Mouse (Mus musculus) gastrocnemius, adult 18-20 months (tissue): Measurements from ENCODE around the gene Safb2. TPM values are rescaled to one million over a fixed set of nuclear protein-coding genes. Genes with fewer than 3 reads are reported as not detected.
"Not testable (repeated sequence)": the region's sequence is repeated elsewhere in the genome, so short reads cannot be mapped to it uniquely, and the experiment has no call there.

Experiments used
- DNase-seq: peaks from one replicate; pipeline ENCODE4 v3.0.0; 2021; ENCODE audit warnings: low spot score
- long read RNA-seq, 2 experiments: library from polyadenylated mRNA; stranded (forward); transcript quantifications; one replicate each; pipeline ENCODE4 v2.0.0; 2021
- total RNA-seq, 2 experiments: library from RNA; stranded (reverse); gene quantifications; 2 replicates each; pipeline ENCODE4 v1.2.3; 2021

Gene Safb2
- total RNA-seq, result 10 to 100 TPM; 28.5 to 30.1 TPM
- long read RNA-seq, experiment 1, partial matches to known transcripts, result 10 of 15 reads
- long read RNA-seq, experiment 1, other reads (novel, unspliced or antisense), result 4 of 15 reads
- long read RNA-seq, experiment 2, partial matches to known transcripts, result 5 of 12 reads
- long read RNA-seq, experiment 2, other reads (novel, unspliced or antisense), result 6 of 12 reads

DNA sequence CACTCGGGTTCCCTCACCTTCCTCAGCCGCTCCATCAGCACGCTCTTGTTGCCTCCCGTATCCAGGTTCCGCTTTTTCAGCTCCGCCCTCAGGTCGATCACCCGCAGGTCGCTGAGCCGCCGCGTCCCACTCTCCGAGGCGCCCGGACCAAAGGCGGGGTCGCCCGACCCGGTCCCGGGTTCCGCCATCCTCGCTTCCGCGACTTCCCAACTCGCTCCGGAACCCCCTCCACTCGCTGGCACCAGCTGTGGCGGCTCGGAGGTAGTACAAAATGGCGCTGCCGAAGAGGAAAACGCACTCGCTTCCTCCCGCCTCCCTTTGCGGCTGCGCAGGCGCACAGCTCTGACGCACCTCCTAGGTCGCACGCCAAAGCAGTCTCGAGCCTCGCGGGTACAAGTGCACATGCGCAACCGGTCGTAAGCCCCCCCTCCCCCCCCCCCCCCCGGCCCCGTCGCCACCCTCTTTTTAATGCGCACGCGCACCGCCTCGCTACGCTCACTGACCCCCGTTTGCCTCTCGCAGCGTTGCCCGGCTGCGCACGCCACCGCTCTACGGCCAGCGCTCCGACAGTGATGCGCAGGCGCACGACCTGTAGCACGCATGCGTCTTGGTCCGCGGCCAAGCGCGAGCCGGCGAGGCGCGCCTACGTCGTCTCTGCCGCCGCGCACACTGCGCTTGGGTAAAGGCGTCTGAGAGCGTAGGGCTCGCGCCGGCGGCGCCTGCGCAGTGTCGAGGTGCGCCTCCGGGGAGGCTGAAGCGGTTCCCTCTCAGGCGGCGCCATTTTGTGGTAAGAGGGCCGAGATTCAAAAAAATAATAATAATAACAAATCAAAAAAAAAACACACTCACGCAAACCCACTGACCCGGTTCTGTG, at the start of gene Safb2, which contains the start of gene Safb:
Safb2 (minus strand) TSS at position 329 of the 874 bp plus-strand sequence.
Safb (plus strand) TSS at position 569 of the 874 bp plus-strand sequence.
- peak; percentile 98 for DNase-seq

DNA sequence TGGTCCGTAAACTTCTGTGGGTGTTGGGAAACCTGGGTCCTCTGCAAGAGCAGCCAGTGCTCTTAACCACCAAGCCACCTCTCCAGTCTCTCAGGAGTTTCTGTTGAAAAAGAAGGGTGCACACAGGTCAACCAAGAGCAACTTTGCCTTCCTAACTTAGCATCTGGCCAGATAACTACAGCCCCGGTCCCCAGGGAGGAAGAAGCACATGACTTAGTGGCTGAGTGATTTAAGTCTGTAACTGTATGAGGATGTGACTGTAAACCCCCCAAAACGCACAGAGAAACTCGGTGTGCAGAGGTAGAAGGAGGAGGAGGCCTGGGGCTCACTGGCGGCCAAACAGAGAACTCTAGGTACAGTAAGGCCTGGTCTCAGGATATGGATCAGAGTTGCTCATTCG, 49.6 kb upstream of the Safb2 start:
- DNase-seq, result no peak

DNA sequence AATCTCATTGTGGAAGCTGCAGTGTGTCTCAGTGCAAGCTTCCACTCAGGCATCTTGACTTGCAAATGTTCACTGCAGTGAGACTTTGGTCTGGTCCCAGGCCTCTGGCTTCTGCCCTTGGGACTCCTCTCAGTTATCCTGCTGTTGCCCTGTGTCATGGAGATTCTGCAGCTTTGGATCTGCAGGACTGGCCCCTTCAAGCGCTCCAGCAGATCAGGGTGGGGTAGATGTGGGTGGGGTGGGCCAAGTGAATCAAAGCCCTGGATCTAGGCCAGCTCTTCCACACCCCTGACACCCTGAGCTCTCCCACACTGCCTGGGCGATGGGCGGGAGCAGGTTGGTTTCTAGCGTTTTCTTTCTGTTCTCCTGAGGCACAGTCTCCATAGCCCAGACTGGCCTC, 47.4 kb upstream of the Safb2 start:
- DNase-seq, result no peak

DNA sequence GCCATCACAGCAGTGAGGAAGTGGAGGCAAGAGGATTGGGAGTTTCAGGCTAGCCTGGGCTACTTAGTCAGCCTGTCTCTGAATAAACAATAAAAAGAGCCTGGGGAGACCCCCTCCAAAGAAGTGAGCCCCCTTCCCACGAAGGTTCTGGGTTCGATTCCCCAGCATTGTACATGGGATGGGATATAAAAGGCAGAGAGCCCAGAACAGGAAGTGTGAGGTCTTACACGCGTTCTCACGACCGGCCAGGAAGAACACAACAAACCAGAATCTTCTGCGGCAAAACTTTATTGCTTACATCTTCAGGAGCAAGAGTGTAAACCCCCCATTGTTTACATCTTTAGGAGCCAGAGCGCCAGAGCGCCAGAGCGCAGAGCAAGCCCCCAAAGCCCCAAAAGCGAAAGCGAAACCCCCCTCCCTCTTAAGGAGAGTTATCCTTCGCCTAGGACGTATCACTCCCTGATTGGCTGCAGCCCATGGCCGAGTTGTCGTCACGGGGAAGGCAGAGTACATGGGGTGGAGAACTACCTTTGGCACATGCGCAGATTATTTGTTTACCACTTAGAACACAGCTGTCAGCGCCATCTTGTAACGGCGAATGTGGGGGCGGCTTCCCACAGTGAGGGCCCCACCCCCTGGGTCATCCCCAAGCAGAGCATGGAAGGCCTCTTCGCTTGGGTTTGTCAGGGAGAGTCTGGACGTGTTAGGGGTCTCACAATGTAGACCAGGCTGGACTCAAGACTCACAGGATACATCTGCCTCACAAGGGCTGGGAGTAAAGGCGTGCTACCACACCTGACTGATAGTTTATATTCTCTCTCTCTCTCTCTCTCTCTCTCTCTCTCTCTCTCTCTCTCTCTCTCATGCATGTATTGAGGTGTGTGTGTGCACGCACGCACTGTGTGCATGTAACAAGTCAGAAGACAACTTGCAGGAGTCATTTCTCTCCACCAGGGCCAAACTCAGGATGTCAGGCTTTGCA, 45.7 kb upstream of the Safb2 start:
- DNase-seq, result not testable (repeated sequence)

DNA sequence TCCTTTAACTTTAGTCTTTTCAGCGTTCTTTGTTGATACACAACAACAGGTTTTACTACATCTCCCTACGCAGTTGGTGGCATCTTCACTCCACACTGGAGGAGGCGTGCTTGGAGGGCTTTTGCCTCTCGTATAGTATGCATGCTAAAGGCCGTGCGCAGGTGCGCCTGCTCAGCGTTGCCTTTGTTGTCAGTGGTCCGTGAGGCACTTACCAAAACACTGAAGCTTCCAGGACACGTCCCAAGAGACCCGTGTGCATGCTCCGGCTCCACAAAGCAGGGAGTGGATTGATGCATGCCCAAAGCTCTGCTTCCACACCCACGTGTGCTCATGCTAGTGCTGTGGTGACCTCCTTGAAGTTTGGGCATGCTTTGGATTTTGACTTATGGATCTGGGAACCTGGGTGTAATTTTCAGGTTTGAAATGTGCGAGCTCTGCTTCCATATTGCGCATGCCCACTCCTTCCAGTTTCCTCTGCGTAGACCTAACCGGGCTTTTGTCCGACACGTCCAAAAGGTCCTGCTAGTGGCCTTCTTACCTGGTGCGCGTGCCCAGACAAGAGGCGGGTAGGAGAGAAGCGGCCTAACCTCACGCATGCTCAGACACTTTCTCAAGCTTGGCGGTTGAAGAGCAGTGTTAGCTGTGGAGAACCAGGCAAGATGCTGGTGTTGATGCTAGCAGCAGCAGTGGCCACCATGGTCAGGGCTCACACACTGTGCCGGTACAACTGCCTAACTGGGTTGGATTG, 43.3 kb upstream of the Safb2 start, which contains the start of gene Catsperd:
Catsperd (plus strand) TSS at position 614 of the 748 bp plus-strand sequence.
- DNase-seq, result no peak

DNA sequence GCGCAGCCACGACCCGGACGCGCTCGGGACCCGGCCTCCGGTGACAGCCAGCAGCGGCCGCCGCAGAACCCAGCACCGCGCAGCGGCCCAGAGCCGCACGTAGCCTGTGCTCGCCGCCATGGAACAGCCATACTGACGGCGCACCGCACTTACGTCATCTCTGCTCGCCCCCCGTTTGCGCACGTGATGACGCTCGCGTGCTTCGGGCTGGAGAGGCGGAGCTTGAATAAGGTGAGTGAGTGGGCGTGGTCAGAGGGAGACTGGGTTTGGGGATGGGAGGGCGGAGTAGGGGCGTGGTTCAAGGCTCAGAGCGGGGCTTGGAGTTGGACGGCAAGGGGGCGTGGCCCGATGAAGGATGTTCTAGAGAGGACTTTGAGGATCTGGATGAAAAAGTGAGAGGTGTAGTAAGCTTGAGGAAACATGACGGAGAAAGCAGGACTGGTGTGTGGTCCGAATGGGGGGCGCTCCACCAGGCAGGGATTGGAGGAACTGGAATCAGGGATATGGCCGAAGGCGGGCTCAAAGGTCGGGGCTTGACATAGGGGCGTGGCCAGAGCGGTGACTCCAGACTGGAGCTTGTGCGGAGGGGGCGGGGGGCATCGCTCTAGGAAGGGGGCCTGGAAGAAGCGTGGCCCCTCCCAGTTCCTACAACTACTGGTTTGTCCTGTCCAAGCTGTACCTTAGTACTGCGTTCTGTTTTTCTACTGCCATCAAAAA, 42.5 kb upstream of the Safb2 start, which contains the start of gene Lonp1:
Lonp1 (minus strand) TSS at position 134 of the 717 bp plus-strand sequence.
- peak; percentile 97 for DNase-seq

DNA sequence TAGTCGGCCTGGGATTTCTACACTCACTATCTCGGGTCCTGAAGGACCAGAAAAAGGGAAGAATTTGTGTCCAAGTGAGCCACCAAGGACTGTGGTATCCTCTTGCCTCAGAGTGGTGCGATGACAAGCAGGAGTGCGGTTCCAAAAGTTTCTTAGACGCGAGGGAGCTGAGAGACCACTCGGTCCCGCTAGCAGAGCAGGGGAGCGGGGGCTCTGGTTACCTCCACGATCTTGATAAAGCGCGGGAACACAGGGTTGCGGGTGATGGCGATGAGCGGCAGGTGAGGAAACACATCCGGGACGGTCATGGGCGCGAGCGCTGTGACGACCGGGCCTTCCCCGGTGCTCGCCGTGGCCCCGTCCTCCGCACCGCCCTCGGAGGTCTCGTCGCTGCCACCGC, 41.9 kb upstream of the Safb2 start:
- DNase-seq, result no peak

DNA sequence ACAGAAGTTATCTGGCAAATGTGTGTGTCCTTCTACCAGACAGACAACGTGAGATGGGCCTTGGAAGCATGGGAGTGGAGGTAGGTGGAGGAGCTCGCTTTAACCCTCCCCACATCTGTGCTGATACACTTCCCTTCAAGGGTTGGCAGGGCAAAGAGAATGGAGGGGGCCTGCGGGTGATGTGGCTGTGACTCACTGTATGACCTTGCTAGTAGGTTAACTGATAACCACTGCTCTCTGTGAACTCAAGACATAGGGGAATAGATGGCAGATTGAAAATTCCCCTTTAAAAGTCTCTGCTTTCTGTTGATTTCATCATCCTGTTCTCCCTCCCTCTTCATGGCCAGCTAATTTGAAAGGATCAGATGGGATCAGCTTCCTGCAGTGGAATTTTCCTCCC, 41.1 kb upstream of the Safb2 start:
- DNase-seq, result no peak

DNA sequence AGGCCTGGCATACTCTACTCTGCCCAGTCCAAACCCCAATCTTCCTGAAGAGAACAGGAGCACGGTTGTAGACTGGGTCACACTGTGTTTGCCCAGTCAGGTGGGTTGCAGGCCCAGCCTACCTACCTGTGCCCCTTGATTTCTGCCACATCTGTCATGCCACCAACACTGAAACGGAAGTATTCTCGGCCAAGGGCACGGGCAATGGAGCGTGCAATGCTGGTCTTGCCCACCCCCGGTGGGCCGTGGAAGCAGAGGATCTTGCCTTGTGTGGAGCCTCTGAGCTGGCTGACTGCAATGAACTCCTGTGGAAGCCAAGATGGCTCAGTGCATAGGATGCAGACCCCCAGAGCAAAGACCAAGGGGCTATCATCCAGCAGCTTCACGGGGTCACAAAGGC, 33.2 kb upstream of the Safb2 start:
- no peak for DNase-seq

DNA sequence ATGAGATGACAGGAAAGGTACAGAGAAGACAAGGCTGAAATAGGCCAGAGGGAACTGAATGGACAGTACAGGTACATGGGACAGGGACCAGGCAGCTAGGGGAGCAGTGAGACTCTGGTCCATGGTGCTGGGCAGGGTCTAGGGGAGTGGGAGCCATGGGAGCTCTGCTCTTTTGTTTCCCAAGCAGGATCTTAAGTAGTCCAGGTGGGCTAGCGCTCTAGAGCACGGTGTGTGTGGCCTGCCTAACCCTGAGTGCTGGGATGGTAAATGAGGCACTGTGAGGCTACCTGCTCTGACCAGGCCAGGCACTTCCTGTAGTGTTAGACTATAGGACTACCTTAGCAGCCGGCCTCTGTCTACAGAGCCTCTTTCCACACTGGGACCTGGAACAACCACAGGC, 32.3 kb upstream of the Safb2 start:
- no peak for DNase-seq

DNA sequence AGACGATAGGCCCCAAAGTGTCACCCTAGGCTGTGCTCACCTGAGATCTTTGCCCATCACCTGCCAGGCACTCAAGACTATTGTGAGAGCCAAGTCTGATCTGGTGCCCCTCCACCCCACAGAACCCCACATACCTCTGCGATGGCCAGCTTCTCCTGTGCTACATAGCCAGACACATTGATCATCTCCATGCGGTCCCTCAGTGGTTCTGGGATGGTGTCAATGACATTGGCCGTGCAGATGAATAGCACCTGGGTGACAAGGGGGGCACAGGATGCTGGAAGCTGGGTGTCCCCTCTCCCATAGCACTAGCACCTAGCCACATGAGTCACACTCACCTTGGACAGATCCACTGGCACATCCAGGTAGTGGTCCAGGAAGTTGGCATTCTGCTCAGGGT, 31.4 kb upstream of the Safb2 start:
- DNase-seq, result no peak

DNA sequence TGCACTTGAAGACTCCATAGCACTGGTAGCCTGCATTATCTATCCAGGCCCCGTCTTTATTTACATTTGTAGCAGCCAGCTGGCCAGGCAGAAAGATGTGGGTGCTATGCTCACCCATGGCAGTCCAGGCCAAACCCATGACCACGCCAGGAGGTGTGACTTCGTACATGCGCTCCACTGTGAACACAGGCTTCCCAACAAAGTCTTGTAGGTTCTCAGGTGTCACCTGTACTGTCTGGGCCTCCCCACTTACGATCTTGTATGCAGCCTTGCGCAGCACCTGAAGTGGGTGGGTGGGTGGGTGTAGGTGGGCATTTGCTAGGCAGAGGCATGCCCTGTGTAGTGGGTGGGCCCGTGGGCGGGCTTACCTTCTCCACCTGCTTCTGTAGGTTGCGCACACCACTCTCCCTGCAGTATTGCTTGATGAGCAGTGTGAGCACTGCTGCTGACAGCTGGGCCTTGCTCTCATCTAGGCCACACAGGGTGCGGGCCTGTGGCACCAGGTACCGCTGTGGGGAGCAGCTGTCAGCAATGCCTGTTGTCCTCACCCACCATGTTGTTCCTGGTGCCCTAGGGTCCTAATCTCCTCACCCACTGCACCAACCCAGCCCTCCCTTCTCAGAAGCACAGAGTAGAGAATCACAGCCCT, 30.9 kb upstream of the Safb2 start:
- no peak for DNase-seq

DNA sequence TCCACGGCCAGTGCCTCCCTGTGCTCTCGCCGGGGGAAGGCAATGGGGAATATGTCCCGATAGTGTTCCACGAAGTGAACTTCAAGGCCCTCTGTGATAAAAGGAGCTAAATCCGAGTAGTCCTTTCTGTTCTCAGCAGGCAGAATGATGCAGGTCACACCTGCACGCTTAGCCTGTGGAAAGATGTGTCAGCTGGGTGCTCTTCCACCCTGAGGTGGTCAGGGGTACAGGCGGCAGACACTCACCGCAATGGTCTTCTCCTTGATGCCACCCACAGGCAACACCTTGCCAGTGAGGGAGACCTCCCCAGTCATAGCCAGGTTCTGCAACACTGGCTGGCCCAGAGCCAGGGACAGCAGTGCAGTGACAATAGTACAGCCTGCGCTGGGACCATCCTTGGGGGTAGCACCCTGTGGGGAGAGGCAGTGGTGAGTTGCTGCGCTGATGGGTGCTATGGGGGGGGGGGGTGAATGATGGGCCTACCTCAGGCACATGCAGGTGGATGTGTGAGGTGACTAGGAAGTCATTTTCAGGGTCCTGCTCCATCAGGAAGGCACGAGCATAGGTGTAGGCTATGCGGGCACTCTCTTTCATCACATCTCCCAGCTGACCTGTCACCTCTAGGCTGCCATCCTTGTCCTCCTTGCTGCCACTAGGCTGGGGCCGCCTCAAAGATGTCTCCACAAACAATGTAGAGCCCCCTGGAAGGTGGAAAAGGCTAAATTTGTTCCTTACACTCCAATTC, 30.2 kb upstream of the Safb2 start:
- no peak for DNase-seq

DNA sequence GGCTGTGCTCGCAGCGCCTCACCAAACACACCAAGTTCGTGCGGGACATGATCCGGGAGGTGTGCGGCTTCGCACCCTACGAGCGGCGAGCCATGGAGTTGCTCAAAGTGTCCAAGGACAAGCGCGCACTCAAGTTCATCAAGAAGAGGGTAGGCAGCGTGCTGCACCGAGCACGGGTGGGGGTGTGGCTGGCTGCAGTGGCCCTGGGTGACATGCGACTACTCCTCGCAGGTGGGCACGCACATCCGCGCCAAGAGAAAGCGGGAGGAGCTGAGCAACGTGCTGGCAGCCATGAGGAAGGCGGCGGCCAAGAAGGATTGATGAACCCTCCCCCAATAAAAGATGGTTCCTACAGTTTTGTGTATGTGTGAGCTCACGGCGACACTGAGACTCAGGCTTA, 29.5 kb upstream of the Safb2 start:
- not testable (repeated sequence) for DNase-seq

DNA sequence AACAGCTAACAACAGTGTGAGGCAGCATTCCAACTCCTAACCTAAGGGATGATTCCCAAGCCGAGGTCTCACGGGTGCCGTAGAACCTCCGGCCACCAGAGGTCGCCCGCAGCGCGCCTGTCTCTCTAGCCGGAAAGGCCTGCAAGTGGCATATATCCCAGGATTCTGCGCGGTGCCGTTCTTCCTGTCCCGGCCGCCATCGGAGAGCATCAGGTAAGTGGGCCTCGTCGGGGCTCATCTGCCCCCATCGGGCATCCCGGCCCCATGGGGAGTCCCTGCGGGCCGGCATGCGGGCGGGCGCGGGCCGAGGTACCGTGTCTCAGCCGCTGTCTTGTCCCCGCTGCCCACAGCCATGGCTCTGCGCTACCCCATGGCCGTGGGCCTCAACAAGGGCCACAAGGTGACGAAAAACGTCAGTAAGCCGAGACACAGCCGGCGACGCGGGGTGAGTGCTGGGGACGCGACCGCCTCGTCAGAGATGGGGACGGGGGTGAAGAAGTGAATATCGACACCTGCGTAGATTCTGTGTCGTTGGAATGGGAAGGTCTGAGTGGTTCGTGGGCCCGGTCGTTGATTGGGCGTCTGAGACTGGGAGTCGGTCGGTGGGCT, 29.0 kb upstream of the Safb2 start, which contains the start of gene Rpl36:
Rpl36 (plus strand) TSS at position 181 of the 609 bp plus-strand sequence.
- peak; percentile 96 for DNase-seq

DNA sequence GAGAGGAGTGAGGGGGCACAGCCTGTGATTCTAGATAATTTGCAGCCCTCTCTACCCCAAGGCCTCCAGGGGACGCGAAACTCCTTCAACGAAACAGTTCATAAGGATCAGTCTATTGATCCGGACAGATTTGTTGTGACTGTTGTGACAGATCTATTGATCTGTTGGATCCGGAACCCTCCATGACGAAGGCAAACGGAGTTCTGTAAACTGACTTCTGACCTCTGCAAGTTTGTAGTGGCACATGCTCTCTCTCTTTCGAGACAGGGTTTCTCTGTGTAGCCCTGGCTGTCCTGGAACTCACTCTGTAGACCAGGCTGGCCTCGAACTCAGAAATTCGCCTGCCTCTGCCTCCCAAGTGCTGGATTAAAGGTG, 28.2 kb upstream of the Safb2 start:
- DNase-seq, result not testable (repeated sequence)

DNA sequence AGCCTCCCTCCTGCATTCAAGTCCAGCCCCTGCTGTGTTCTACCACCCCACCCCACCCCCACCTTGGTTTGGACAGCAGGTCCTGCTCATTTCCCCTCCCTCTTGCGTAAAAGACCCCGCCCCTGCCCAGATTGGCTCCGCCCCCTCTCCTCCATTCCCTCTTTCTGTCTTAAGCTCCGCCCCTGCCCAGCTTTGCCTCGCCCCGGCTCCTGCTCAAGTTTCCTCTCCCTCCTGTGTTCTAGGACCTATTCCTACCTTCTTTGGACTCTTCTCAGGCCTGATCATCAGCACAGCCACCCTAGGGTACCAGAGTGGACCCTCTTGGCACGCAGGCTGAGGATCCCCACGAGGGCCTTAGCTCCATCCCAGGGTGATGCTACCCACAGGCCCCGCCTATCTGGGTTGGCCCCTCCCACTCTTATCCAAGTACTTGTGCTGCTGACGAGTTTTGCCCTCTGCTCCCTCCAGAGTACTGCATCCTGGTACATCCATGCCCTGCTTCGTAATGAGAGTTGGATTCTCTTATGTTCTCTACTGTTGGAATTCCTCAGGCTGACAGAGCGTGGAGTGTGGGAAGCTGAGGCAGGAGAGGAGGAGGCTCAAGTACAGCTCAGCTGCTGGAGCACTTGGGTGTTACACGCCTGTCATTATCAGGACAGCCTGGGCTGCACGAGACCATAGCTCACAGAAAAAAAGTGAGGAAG, 27.6 kb upstream of the Safb2 start:
- no peak for DNase-seq

DNA sequence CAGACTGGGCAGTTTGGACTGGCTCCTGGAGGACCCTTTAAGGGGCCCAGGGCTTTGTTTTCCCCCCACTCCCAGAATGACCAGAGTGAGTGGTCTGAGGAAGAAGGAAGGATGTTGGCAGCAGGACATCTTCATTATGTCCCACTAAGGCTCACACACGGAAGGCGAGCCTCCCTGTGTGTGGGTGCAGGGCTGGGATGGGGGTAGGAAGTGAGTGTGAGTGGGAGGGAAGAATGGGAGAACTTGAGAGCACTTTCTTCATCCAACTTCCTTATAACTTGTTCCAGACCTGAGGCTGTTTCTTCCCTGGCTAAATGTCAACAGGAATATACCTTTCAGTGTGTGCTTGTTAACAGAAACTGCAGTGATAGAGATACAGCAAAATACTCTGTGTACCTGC, 26.9 kb upstream of the Safb2 start:
- DNase-seq, result no peak
